Mouse (Mus musculus) urinary bladder, postnatal 25 days (tissue): Measurements from ENCODE around the gene Eri3.

Experiments used
- DNase-seq: peaks from one replicate; pipeline ENCODE4 v3.0.0; 2022; ENCODE audit warnings: low spot score

Gene Eri3

GRCm38 (mm10) chr4:117624660-117625059 lies 74.5 kb downstream of the Eri3 start:
- DNase-seq: no peak

GRCm38 (mm10) chr4:117628464-117628863 lies 78.3 kb downstream of the Eri3 start:
- DNase-seq: no peak

GRCm38 (mm10) chr4:117630053-117630670 lies 80.0 kb downstream of the Eri3 start:
- DNase-seq: no peak

- DNase-seq: no peak
Observed at GRCm38 (mm10) chr4:117633527-117633926, 83.4 kb downstream of the Eri3 start.

- no peak for DNase-seq
Observed at GRCm38 (mm10) chr4:117634642-117635041, 84.5 kb downstream of the Eri3 start.

- DNase-seq: no peak
Observed at GRCm38 (mm10) chr4:117636152-117636551, 86.0 kb downstream of the Eri3 start.

- DNase-seq: no peak
Observed at GRCm38 (mm10) chr4:117636891-117637613, 86.9 kb downstream of the Eri3 start.

GRCm38 (mm10) chr4:117640925-117641703 lies 90.9 kb downstream of the Eri3 start:
- no peak for DNase-seq

GRCm38 (mm10) chr4:117641804-117642203 lies 91.6 kb downstream of the Eri3 start:
- no peak for DNase-seq

- no peak for DNase-seq
Observed at GRCm38 (mm10) chr4:117645031-117645435, 94.9 kb downstream of the Eri3 start.

- no peak for DNase-seq
Observed at GRCm38 (mm10) chr4:117645859-117646258, 95.7 kb downstream of the Eri3 start.

GRCm38 (mm10) chr4:117646496-117646895 lies 96.3 kb downstream of the Eri3 start:
- no peak for DNase-seq

- DNase-seq: no peak
Observed at GRCm38 (mm10) chr4:117646926-117647755, 97.0 kb downstream of the Eri3 start.

GRCm38 (mm10) chr4:117651626-117652101 lies 101.5 kb downstream of the Eri3 start:
- DNase-seq: no peak

- no peak for DNase-seq
Observed at GRCm38 (mm10) chr4:117652727-117653126, 102.6 kb downstream of the Eri3 start.

GRCm38 (mm10) chr4:117654016-117654702 lies 104.0 kb downstream of the Eri3 start:
- no peak for DNase-seq

GRCm38 (mm10) chr4:117654703-117655499 lies 104.7 kb downstream of the Eri3 start:
- no peak for DNase-seq

GRCm38 (mm10) chr4:117655500-117655863 lies 105.3 kb downstream of the Eri3 start:
- no peak for DNase-seq

GRCm38 (mm10) chr4:117656961-117657360 lies 106.8 kb downstream of the Eri3 start:
- DNase-seq: no peak

GRCm38 (mm10) chr4:117657646-117658045 lies 107.5 kb downstream of the Eri3 start:
- no peak for DNase-seq
